Mouse (Mus musculus) brain, embryonic 14.5 days (tissue): ENCODE data around the gene Hoxd13. TPM values are rescaled to one million over a fixed set of nuclear protein-coding genes. Genes with fewer than 3 reads are reported as not detected.
A peak's percentile ranks its signal among the peaks of the same experiment; 100 is the strongest.

Experiments
- DNase-seq: peaks from one replicate; pipeline ENCODE4 v3.0.0-alpha.2; 2011; ENCODE audit warnings: low read depth
- CTCF ChIP-seq: fragments of 200-500 bp; IDR thresholded peaks from 2 replicates; pipeline ENCODE4 v1.5.1; 2012; ENCODE audit warnings: inconsistent platforms, mild to moderate bottlenecking, moderate library complexity, borderline replicate concordance; ENCODE audit not compliant: insufficient read depth, insufficient read length; ENCODE audit errors: extremely low read depth
- POLR2A ChIP-seq: fragments of 200-500 bp; IDR thresholded peaks from 2 replicates; pipeline ENCODE4 v1.6.1; 2012; ENCODE audit warnings: mild to moderate bottlenecking, inconsistent platforms, borderline replicate concordance; ENCODE audit not compliant: poor library complexity, insufficient read depth, insufficient read length, severe bottlenecking; ENCODE audit errors: extremely low read depth
- polyA plus RNA-seq: library from polyadenylated mRNA; depleted of rRNA; stranded (reverse); fragments of >200 nt; gene quantifications from 2 replicates; pipeline ENCODE4 v1.2.3, GENCODE M21; 2012

Gene Hoxd13
- polyA plus RNA-seq, 1 experiment: 0.16 TPM

GRCm38 (mm10) chr2:74686301-74686987 is 18.3 kb downstream of the Hoxd13 start:
- peak; percentile 93 for DNase-seq
- TF ChIP-seq POLR2A (no peak), CTCF (peak; percentile 67; the same call in 1 of the 2 replicates)

GRCm38 (mm10) chr2:74686988-74687697 is 19.0 kb downstream of the Hoxd13 start:
- no peak for DNase-seq
- no peak for TF ChIP-seq POLR2A
- no peak for TF ChIP-seq CTCF

- TF ChIP-seq CTCF (no peak), POLR2A (no peak)
- DNase-seq: no peak
Measured at GRCm38 (mm10) chr2:74687698-74688555, 19.8 kb downstream of the Hoxd13 start.

- no peak for DNase-seq
- TF ChIP-seq POLR2A (no peak), CTCF (no peak)
Measured at GRCm38 (mm10) chr2:74688795-74689573, 20.9 kb downstream of the Hoxd13 start.

GRCm38 (mm10) chr2:74689574-74690337 is 21.6 kb downstream of the Hoxd13 start:
- TF ChIP-seq POLR2A (no peak), CTCF (no peak)
- DNase-seq: no peak

- DNase-seq: no peak
- no peak for TF ChIP-seq POLR2A
- TF ChIP-seq CTCF: no peak
Measured at GRCm38 (mm10) chr2:74690338-74690716, 22.2 kb downstream of the Hoxd13 start.

- TF ChIP-seq CTCF (peak; percentile 46), POLR2A (no peak)
Measured at GRCm38 (mm10) chr2:74691022-74691951, 23.2 kb downstream of the Hoxd13 start, which contains the start of gene Hoxd10. TSS of gene Hoxd10 (plus strand) at chr2:74691924.

GRCm38 (mm10) chr2:74691995-74692807 is 24.1 kb downstream of the Hoxd13 start:
- no peak for DNase-seq
- TF ChIP-seq CTCF (no peak), POLR2A (no peak)

More at GRCm38 (mm10) chr2:74691022-74691951, 23.2 kb downstream of the Hoxd13 start, which contains the start of gene Hoxd10:
- peak; percentile 77 for DNase-seq
